Mouse (Mus musculus) megakaryocyte-erythroid progenitor cell, adult 5-6 weeks (primary cell): Measurements from ENCODE around the gene 4921517D22Rik. TPM values are rescaled to one million over a fixed set of nuclear protein-coding genes. Genes with fewer than 3 reads are reported as not detected.

Experiments used
- ATAC-seq: replicated peaks from 2 replicates; pipeline ENCODE4 v1.8.0; 2016; ENCODE audit warnings: mild to moderate bottlenecking, inconsistent platforms; ENCODE audit not compliant: severe bottlenecking, poor library complexity, low FRiP score, low TSS enrichment
- total RNA-seq, 2 experiments: library from RNA; stranded (forward) in 1 of 2; stranded (reverse) in 1 of 2; fragments of 200-1000, 215-1000 nt in 1 of 2; fragments of >200 nt in 1 of 2; fragmentation: Nextera tagmentation in 1 of 2; gene quantifications; 2 replicates each; pipeline ENCODE4 v1.2.3; 2014 to 2017

4921517D22Rik gene
- total RNA-seq, 2 experiments from 2014 or later: not detected

DNA sequence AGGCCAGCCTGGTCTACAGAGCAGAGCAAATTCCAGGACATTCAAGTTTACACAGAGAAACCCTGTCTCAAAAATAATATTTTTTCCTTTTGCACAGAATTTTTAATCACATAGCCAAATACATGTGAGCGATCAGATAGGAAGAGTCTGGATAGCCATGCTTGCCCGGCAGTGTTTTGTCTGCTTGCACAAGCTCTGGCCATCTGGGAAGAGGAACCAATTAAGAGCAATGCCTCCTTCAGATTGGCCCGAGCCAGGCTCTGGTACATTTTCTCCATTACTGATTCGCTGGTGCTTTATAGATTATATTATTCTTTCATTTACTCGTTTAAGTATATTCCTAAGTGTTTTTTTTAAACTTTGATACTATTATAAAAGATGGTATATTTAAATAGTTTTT lies 26.1 kb downstream of the 4921517D22Rik start:
- ATAC-seq: no peak

- ATAC-seq: no peak
Observed at GRCm38 (mm10) chr13:59663939-59664712, 29.8 kb downstream of the 4921517D22Rik start.

DNA sequence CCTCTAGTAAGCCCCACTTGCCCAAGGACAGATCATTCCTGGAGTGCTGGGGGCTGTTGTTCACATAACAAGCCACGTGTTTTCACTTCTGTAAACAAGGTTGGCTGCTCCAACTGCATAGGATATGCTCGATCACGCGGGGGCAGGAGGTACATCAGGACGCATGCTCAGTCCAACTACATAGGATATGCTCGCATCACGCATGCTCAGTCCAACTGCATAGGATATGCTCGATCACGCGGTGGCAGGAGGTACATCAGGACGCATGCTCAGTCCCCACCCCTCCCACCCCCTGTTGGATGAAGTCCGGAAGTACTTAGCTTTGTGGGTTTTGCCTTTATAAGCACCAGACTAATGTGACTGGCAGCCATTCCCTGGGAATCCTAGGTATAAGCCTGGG lies 31.9 kb downstream of the 4921517D22Rik start:
- no peak for ATAC-seq

DNA sequence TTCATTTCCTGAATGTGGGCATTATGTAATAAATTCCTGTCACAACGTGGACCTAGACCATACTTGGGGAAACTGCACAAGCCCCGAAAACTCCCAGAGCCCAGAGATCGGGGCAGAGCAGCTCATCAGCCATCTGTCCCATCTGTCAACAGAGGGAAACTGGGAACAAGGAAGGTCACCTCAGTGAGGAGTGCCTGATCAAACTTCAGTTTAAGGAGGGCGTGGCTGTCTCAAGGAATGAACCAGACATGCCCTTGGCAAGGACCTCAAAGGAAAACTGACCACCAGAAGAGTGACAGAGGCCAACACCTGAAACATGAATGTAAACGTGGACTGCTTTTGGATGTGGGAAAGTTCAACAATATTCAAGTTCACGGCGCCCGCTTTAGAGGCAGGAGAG lies 32.5 kb downstream of the 4921517D22Rik start:
- no peak for ATAC-seq

- ATAC-seq: no peak
Observed at GRCm38 (mm10) chr13:59660371-59660770, 33.5 kb downstream of the 4921517D22Rik start.

DNA sequence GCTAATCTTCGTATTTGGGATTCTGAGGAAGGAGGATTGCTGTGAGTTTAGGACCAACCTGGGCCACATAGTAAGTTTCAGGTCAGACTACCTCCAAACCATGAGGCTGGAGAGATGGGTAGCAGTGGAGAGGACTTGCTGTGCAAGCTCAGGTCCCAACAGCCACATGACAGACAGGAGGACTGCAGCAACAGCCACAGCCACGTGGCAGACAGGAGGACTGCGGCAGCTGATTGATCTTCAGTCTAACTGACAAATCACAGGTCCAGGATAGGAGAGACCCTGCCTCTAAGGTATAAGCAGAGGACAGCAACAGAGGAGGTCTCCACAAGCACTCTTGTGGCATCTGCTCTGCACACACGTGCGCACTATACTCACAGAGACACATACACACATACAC lies 36.1 kb downstream of the 4921517D22Rik start:
- ATAC-seq: no peak

DNA sequence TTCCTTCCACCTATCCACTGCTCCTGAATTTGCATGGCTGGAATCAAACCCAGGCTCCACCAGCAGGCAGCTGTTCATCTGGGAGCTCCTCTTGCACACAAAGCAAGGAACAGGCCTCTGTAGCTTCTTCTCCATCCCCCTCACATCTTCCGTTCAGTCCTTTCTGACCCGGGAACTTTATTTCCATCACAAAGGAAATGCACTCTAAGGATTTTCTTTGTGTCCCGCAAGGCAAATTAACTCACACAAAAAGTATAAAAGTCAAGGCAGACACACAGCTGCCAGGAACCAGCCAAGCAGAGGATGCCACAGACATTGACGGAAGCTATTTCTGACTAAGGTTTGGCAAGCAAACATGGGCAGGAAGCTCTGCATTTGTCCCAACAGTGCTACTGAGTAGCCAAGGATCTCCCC lies 36.9 kb downstream of the 4921517D22Rik start:
- ATAC-seq: no peak

GRCm38 (mm10) chr13:59656316-59656832 lies 37.5 kb downstream of the 4921517D22Rik start:
- ATAC-seq: no peak

- ATAC-seq: no peak
Observed at GRCm38 (mm10) chr13:59655718-59656315, 38.1 kb downstream of the 4921517D22Rik start.

DNA sequence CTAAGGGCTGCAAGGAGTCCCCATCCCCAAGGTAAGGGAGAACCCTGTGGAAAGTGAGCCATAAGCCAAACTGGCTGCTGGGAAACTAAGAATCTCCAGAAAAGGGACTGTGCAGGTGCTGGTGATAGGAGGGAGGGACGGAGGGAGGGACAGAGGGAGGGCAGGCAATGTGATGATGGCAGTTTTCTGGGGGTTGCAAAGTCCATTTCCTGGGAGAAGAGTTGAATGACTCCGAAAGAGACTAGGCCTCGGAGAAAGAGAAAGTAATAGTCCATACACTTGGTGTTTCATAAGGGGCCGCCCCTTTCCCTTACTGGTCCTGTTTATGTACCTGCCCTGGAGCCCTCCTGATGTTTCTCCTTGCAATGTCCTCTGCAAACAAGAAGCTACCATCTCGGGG lies 39.4 kb downstream of the 4921517D22Rik start:
- no peak for ATAC-seq

GRCm38 (mm10) chr13:59653136-59653535 lies 40.8 kb downstream of the 4921517D22Rik start:
- ATAC-seq: no peak

GRCm38 (mm10) chr13:59652651-59653050 lies 41.3 kb downstream of the 4921517D22Rik start:
- no peak for ATAC-seq

- no peak for ATAC-seq
Observed at GRCm38 (mm10) chr13:59649781-59650180, 44.1 kb downstream of the 4921517D22Rik start.

GRCm38 (mm10) chr13:59648598-59648997 lies 45.3 kb downstream of the 4921517D22Rik start:
- no peak for ATAC-seq

DNA sequence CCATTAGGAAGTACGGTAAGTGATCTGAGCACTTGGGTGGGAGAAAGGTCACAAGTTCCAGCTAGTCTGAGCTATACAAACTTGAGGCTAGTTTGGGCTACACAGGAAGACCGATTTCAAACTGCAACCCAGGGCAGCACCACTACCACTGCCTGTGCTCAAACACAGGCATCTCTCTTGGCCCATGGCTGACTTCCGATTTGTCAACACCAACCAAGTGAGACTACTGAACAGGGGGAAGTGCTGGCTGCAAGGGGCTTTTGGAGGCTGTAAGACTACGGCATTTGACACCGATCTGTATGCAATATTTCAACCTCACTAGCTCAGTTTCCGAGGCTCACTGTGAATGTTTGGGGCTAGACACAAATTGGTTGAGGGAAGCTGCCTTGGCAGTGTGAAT lies 46.4 kb downstream of the 4921517D22Rik start:
- ATAC-seq: no peak

GRCm38 (mm10) chr13:59646674-59647244 lies 47.1 kb downstream of the 4921517D22Rik start:
- no peak for ATAC-seq

DNA sequence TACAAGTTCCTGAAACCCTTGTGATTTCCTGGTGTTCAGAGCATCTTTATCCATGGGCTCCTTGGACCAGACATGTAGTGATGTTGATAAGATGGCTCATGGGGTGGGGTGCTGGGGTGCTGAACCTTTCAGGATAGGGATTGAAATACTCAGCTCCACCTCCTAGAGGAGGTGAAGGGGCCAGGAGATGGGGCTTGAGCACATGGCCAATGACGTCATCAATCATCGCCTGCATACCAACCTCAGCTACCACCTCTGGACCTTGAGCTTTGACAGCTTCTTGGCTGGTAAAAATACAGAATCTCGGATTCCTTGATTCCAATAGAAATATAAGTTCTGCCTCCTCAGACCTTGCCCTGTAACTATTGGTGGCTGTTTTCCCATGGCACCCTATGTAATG lies 48.4 kb downstream of the 4921517D22Rik start:
- ATAC-seq: no peak

GRCm38 (mm10) chr13:59642818-59643217 lies 51.1 kb downstream of the 4921517D22Rik start:
- ATAC-seq: peak; percentile 88

DNA sequence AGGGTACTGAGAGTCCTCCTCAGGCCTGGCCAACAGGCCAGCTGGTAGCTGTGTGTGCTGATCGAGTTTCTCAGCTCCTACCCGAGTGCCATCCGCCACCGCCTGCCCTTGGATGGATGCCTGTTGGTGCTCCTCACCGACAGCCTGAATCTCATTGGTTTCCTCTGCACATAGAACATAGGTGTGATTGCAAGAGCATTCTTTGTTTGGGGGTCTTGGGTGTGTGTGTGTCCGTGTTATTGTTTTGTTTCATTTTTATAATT lies 53.8 kb downstream of the 4921517D22Rik start:
- ATAC-seq: no peak

- peak; percentile 32 for ATAC-seq
Observed at GRCm38 (mm10) chr13:59639368-59640177, 54.3 kb downstream of the 4921517D22Rik start.
